Mouse (Mus musculus): Measurements from ENCODE around the gene Rpl38. TPM values are rescaled to one million over a fixed set of nuclear protein-coding genes. Genes with fewer than 3 reads are reported as not detected.
"Not testable (repeated sequence)": the region's sequence is repeated elsewhere in the genome, so short reads cannot be mapped to it uniquely, and the experiment has no call there.

Rpl38 gene
- polyA plus RNA-seq, 2 experiments from 2014 or later: 937 to 1,379 TPM

DNA sequence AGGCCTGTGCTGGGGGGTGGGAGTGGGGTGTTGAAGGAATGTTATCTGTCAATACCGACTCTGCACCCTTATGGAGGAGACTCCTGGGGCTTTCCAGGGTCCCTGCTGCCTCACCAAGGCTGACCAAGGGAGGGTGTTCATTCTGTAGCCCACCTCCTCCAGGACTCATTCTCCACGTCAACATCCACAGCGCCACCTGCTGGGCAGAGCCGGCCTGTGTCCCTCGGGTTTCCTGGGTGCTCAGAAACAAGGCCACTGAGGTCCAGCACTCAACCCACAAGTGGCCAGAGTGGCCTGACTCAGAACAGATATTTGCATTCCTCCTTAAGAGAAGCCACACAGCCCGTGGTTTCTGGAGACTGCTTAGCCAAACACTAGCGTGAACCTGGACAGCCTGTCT, 10.6 kb upstream of the Rpl38 start:
- ATAC-seq: no peak

DNA sequence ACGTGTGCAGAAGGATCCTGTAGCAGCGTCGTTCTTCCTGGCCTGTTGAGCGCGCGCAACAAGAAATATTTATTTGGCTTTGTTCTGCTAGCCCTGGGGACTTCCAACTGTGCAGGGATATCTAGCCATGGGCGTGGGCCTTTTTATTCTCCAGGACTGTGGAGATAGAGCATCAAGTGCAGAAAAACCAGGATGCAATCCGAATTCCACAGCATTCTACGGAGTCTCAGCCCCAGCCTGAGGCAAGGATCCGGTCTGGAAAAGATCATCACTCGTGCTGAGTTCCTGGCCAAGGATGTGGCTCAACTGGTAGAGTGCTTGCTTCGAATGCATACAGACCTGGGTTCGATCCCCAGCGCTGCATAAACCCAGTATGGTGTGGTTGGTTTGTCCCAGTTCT, 6.2 kb upstream of the Rpl38 start:
- no peak for ATAC-seq

DNA sequence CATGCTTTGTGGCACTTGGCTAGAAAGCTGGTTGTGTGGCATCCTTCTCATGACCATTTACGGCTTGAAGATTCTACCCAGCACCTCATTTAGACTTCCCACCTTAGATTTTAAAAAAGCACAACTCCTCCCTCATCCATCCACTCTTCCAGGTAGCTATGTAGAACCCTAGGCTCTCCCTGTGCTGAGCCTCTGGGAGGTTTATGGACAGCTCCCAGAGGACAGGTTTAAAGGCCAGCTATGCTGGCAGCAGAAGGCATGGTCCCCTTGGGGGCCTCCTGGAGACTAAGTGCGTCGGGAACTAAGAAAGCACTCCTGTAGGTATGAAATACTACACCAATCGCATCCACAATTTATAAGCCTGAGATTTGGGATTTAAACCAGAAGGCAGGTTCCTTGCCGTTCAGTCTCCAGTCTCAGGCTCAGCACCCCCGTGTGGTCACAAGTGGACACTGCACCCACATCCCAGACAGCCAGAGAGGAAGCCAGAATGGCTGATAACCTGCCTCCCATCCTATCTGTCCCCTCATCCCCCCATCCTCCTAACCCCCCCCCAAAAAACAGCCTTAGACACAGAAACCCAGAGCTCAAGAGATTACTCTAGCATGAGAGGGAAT, 5.5 kb upstream of the Rpl38 start:
- ATAC-seq: peak; percentile 54

DNA sequence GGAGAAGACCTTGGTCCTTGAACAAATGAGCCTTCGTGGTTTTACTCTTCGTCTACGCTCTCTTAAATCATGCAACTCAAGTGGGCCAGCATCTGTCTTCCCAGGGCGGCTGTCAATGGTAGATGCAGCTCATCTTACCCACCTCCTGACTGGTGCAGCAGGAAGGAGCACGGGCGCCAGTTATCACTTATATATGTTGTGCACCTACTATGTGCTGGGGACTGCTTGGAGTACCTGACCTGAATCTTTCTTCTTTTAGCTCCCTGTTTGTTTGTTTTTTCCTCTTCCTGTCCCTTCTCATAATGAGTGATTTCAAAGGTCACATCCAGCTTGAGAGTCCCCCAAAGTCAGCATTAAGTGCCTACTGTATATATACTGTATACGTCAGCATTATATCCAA, 4.2 kb upstream of the Rpl38 start:
- ATAC-seq: no peak

DNA sequence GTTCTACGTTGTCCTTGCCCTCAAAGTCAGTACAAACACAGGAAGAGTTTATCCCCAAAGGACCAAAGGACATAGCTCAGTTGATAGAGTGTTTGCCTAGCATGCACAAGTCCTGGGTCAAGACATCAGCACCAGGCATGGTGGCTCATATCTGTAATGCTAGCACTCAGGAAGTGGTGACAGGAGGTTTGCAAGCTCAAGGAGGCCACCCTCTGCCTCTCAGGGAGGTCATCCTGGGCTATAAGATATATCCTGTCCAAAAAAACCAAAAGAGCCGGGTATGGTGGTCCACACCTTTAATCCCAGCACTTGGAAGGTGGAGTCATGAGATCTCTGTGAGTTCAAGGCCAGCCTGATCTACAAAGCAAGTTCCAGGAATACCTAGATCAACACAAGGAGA, 2.9 kb upstream of the Rpl38 start:
- no peak for ATAC-seq

DNA sequence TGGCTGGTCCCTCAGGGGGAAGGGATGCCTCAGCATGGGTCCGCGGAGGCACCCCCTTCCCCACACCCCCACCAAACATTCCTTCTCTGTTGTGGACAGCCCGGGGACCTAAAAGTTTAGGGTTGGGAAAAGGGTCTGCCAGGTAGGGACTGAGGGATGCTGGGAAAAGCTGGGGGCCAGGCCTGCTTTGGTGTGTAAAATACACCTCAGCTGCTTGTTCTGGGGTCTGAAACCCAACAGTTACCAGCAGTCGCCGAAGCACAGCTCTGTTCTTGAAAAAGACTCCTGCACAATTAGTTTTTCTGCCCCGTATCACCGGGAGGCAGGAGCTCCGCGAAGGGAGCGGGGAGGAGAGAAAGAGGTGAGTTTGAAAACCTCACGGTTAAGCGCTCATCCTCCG, 1.5 kb upstream of the Rpl38 start:
- no peak for ATAC-seq

DNA sequence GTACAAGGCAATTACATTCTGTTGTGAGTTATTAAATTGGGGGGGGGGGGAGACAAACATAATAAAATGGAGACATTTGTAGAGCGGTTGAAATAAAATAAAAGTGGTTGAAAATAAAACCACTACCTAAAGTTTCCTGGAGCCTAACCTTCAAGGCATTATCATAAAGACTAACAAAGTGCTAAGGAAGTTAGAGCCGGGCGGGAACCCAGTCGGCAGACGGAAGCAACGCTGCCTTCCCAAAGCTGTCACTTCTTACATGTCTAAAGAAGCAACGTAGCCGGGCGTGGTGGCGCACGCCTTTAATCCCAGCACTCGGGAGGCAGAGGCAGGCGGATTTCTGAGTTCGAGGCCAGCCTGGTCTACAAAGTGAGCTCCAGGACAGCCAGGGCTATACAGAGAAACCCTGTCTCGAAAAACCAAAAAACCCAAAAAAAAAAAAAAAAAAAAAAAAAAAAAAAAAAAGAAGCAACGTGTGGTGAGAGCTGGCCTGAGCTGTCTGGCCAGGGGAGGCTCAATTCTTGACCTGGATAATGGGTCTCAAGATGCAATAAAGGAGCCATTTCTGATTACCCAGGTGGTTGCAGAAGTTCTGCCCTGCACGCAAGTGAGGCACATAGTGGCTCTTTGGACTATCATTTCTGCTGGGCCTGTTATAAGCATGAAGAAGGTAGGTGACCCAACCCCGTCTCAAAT, 940 bp upstream of the Rpl38 start:
- no peak for ATAC-seq

DNA sequence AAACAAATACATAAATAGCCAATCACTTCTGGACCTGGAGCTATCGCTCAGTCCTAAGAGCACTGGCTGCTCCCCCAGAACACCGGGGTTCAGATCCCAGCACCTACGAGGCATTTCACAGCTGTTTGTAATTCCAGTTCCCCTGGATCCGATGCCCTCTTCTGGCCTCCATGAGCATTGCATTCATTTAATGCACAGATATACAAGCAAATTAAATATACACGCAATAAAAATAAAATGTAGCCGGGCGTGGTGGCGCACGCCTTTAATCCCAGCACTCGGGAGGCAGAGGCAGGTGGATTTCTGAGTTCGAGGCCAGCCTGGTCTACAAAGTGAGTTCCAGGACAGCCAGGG, 415 bp upstream of the Rpl38 start:
- not testable (repeated sequence) for ATAC-seq

DNA sequence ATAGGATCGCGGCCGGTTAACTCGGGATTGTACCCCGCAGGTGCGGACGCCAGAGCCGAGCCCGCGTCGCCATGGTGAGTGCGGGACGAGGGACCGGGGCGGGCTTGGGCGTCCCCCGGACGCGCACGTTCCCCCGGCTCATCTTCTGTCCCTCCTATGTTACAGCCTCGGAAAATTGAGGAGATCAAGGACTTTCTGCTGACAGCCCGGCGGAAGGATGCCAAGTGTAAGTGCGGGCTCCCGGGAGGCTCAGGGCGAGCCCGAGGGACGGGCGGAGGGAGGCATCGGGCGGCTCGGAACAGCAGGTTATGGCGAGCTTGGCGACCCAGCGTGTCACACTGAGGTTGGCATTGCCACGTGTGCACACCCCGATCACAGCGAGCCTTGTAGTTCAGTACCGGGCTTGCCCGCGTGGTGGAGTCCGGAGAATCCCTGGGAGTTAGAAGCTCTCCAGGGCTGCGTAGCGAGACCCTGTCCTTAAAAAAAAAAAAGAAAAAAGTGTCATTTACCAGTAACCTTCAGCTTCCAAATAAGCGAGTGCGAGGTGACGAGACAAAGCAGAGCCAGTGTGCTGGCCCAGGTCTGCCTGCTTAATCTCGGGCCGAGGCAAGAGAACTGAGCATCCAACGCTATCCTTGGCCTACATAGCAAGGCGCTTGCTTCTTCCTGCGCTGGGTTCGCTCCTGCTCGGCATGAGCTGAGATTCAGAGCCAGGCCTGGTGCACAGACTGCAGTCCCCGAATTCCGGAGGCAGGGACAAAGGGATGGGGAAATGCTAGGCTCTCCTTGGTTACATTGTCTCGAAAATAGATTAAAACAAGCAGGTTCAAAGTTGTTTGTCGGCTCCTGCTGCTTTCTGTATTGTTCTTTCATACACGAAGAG, 658 bp downstream of the Rpl38 start:
- ATAC-seq: peak; percentile 70

DNA sequence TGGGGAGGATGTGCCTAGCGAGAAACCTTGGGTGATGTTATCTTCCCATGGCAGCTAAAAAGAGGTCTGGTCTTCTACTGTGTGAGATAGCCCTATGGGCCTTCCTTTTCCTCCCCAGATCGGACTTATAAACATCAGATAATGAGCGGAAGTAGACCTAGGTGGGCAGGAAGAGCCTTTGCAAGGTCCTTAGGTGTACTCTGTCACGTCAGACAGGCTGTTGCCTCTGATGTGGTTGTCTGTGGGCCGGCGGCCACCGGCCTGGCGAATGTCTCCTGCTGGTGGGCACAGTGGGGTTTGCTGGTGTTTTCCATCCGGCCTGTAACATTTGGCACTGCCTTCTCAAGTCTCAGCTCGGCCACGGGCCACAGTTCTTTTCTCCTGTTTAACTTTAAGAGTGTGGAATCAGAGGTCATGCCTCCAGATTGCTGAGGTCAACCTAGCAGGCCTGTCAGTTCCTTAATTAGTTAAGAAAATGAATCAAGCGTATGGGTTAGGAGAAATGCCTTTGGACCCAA, 1.4 kb downstream of the Rpl38 start:
- peak; percentile 42 for ATAC-seq

DNA sequence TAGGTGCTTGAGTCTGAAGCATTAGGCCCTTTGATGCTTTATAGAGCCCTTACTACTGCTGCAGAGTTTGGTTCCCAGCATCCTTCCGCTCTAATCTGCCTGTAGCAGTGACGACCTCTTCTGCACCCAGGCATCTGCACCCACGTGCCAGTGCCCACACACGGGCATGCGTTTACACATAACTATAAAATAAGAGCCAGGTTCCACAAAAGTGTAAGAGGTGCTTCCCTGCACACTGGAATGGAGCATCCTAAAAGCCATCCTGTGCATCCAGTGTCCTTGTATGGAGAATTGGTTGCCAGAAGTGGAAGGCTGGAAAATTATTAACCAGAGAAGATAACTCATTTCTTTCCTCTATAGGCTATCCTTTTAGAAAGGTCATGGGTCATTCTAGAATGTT, 2.8 kb downstream of the Rpl38 start:
- no peak for ATAC-seq

DNA sequence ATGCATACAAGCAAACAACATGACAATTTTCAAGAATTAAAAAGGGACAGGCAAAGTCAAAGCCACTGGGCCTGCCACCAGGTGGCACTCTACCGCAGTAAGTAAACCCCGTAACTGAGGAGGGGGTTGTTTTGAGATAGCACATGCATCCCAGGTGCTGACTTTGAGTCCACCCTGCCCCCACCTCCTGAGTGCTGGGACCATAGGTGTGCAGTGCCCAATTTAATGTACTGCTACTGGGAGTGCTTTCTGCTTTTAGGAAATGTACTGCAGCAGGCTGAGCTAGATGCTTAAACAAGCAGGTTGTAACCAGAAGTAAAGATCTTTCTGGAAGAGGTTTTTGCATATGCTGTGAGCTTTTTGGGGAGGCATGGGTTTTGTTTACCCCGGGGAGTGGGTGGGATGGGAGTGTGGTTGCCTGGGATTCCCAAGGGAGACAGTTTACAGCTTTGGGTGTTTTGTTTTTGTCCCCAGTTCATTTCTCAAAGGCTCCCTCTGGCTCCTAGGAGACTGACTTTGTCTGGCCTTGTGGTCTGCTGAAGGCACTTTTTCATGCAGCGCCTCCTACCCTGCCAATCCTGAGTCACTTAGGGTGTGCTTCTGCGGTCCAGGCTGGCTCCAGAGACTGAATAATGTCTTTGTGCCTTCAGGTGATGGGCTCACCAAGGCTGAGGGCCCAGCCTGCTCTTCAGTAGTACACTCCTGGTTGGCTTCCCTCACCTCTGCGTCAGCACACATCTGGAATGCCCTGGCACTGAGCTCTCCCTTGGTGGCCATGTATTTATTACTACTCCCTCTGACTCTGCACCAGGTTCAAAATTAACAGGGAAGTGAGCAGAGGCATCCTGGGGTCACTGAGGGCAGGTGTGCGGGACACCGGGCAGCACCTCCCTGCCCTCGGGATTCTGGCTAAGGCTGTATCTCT, 4.7 kb downstream of the Rpl38 start:
- ATAC-seq: no peak

DNA sequence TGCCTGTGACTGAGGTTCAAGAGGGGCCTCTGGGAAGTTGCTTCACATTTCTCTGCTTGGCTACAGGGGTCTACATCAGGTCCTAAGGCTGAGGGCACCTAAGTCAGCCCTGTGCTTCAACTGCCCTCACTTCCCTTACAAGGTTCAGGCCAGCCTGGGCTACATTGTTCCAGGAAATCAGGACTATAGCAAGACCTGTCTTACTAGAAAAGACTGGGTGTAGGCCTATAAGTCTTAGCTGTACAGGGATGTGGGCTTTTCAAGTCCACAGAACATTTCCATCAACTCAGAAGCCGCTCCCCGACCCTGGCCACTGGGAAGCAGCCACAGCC, 5.4 kb downstream of the Rpl38 start:
- ATAC-seq: no peak

DNA sequence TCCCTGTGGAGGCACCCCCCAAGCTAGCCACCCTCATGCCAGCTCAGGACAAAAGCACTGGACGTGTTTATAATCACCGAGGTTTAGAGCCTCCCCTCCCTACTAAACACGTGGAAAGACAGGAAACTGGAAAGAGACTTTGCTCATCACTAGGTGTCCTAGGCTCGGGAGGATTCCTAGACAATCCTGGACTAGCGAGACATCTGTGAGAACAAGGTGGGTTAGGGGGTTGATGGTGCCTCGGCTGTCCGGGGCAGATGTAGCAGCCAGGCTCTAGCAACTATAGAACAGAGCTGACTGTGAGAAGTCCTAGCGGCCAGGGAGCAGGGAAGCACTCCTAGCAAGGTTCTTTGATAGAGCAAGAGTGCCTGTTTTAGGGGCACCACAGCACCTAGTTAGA, 5.9 kb downstream of the Rpl38 start:
- ATAC-seq: no peak

DNA sequence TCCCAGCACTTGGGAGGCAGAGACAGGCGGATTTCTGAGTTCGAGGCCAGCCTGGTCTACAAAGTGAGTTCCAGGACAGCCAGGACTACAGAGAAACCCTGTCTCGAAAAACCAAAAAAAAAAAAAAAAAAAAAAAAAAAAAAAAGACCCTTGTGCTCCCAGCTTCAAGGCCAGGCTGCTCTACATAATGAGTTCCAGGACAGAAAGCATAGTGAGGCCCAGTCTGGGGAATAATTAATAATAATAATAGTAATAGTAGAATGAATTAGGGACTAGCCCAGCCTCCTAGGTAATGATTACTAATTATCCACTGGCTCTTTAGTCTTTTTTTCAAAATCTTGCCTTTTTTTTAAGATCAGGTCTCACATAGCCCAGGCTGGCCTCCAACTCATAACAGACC, 6.5 kb downstream of the Rpl38 start:
- not testable (repeated sequence) for ATAC-seq

DNA sequence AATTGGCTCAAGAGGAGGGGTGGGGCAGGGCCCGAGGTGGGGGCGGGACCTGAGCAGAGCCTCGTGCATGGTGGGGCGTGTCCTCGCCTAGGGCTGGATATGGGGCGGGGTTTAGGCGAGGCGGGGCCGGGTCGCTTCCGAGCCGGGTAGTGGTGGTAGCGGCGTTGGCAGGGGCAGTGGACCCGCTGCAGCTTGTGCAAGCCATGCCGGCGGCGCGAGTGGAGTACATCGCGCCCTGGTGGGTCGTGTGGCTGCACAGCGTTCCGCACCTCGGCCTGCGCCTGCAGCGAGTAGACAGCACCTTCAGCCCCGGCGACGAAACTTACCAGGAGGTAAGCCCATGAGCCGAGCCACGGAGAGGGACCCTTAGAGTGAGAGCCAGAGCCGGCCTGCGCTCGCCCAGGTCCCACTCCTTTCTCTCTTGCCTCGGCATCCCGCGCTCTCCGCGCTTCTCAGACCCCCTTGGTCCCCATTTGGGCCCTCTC, 7.1 kb downstream of the Rpl38 start, which contains the start of gene Ttyh2:
Ttyh2 (plus strand) TSS at position 91 of the 485 bp plus-strand sequence.
- peak; percentile 66 for ATAC-seq

DNA sequence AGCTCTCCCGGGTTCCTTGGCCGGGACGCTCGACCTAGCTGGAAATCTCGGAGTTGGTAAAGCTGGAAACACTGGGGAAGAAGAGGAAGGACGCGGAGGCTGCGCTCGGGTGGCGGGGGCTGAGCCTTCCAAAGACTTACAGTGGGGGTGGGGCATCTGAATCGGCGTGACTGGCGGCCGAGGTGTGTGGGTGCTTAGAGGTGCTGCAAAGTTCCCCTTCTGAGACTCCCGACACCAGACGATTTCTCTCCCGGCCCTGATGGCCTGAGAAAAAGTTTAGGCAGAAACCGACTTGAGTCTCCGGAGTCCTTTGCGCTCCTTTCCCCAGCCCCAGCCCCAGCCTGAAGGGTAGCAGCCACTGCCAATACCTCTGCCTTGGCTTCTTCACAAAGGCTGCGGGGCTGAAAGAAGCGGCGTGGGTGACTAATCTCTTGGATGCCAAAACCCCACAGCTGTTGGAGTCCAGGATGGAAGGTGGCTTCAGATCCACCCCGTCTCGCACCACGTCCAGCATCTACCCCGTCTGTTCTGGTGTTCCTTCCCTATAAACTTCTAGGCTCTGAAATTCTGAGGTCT, 7.6 kb downstream of the Rpl38 start:
- peak; percentile 51 for ATAC-seq

DNA sequence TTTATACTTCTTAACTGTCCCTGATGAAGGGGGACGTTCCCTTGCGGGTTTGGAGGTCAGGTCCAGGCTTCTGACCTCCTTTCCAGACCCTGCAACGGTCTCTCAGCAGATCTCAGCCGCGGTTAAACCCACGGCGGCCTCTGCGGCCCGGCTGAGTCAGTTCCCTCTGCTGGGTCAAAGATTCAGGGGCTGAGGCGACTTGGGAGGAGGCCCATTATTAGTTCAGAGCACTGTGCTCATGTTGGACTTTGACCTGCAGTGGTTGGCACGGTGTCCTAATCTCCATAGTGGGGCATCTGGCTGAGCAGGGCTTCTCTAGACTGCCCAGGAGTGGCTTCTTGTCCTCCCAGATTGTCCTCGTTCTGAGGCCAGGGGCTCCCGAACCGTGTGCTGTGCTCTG, 8.1 kb downstream of the Rpl38 start:
- no peak for ATAC-seq

DNA sequence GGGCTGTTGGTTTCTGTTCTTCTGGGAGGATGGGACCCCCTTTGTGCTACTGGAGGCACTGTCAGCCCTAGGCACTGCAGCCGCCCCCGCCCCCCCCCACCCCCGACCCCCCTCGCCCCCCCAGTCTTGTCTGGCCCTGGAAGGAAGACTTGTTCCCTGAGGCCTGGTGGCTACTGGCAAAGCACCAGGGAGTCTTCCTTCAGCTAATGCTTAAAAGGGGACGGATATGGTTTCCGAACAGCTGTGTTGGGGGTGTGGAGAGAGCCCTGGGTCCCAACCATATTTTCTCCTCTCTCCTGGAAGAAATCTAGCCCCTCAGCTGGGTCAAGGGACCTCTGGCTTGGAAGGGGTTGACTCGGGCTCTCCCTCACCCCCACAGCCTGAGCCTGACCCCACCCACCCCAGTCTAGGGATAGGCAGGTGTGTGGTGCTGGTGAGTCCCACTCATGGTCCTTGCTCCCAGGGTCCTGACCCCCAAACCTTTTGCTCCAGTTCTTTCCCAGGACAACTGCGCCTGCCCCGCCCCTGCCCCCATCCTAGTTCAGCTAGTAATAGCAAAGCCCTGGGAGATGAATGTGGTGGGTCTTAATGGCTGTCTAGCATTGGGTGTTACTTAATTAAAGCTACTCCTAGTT, 8.7 kb downstream of the Rpl38 start:
- ATAC-seq: no peak

DNA sequence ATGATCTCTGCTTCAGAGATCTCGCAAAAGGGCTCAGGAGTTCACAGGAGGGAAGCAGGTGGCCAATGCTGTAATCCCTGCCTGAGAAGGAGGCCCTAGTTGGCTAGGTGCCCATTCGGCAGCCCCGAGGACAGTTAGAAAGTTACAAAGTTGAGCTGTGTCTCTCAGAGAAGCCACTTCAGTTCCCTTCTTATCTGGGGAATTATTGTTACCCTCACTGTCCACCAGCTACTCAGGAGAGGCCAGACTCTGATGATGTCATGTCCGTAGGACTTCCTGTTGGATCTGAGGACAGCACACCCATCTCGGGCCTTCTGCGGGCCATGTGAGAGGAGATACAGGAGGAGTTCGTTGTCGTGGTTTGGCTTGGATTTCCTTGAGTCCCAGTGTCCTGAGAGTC, 11.3 kb downstream of the Rpl38 start:
- ATAC-seq: no peak

DNA sequence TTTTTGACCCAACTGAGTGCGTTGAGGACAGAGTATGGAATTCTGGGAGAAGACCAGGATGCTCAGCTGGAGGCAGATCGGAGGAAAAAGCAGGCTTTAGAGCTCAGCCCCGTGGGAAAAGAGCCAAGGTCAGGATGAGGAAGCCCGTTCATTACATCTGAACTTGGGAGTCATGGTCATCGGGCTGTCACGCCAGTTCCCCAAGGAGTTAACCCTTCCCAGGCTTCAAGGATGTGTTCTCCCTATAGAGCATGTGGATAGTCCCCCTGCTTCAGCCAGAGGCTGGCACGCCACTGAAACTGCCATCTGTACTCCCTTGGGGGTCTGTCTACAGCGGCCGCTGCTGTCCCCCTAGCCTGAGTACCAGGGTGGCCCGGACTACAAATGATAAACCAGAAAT, 12.0 kb downstream of the Rpl38 start:
- ATAC-seq: no peak

DNA sequence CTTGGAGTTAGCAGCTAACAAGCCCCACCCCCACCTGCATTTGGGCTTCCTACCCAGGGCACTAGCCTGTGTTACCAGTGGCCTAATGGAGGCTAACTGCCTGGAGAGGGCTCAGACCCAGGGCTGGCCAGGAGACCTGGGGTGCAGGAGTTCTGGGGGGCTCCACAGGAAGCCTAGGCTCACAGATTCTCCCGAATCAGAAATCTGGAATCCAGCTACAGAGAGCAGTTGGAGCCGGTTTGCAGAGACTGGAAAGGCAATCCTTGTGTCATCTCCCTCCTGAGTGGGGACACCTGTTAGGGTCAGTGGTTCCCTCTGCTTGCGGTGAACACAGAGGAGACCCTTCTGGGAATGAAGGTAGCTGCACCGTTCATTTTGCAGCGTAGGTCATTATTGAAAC, 12.7 kb downstream of the Rpl38 start:
- no peak for ATAC-seq

Measured in CD4-positive, CD25-positive, alpha-beta regulatory T cell, adult 4 months (primary cell).